Mouse (Mus musculus) hindbrain, embryonic 13.5 days (tissue): Measurements from ENCODE around the gene Cers6. TPM values are rescaled to one million over a fixed set of nuclear protein-coding genes. Genes with fewer than 3 reads are reported as not detected.

Experiments
- ATAC-seq: fragments of 200-750 bp; cut with Nextera tagmentation; 2 replicates; pipeline ENCODE4 v1.8.0; 2017; ENCODE audit warnings: moderate TSS enrichment; ENCODE audit not compliant: low FRiP score
- H3K27ac ChIP-seq: fragments of 300-500 bp; sonication (generic); 2 replicates; pipeline ENCODE4 v1.5.1; 2015; ENCODE audit warnings: inconsistent platforms, mild to moderate bottlenecking, moderate library complexity
- H3K27me3 ChIP-seq: fragments of 300-500 bp; sonication (generic); 2 replicates; pipeline ENCODE4 v1.6.1; 2015; ENCODE audit warnings: mild to moderate bottlenecking, inconsistent platforms
- H3K36me3 ChIP-seq: fragments of 300-500 bp; sonication (generic); 2 replicates; pipeline ENCODE4 v1.6.1; 2015; ENCODE audit warnings: mild to moderate bottlenecking, inconsistent platforms
- H3K4me1 ChIP-seq: fragments of 300-500 bp; sonication (generic); replicated peaks from 2 replicates; pipeline ENCODE4 v1.6.1; 2015; ENCODE audit warnings: inconsistent platforms
- H3K4me2 ChIP-seq: fragments of 300-500 bp; sonication (generic); 2 replicates; pipeline ENCODE4 v1.6.1; 2015; ENCODE audit warnings: inconsistent platforms, mild to moderate bottlenecking, moderate library complexity
- H3K4me3 ChIP-seq: fragments of 300-500 bp; sonication (generic); 2 replicates; pipeline ENCODE4 v1.5.1; 2015; ENCODE audit warnings: mild to moderate bottlenecking, inconsistent platforms
- H3K9ac ChIP-seq: fragments of 300-500 bp; sonication (generic); 2 replicates; pipeline ENCODE4 v1.6.1; 2015; ENCODE audit warnings: mild to moderate bottlenecking, inconsistent platforms
- H3K9me3 ChIP-seq: fragments of 300-500 bp; sonication (generic); 2 replicates; pipeline ENCODE4 v1.6.1; 2016; ENCODE audit warnings: inconsistent platforms
- WGBS: fragments of 180-500 bp; shearing (Covaris S2); methylation state at CpG from one replicate; pipeline ENCODE4 v1.1.7; 2015; 5-methylcytosine and 5-hydroxymethylcytosine counted together
- polyA plus RNA-seq: library from polyadenylated mRNA; unstranded; fragments of >200 nt; fragmentation: Nextera tagmentation; extraction: Ambion mirVana; gene quantifications from 2 replicates; pipeline ENCODE4 v1.2.1, GENCODE M21; 2015

Cers6 gene
- polyA plus RNA-seq, 1 experiment from 2014 or later = 64.5 TPM

DNA sequence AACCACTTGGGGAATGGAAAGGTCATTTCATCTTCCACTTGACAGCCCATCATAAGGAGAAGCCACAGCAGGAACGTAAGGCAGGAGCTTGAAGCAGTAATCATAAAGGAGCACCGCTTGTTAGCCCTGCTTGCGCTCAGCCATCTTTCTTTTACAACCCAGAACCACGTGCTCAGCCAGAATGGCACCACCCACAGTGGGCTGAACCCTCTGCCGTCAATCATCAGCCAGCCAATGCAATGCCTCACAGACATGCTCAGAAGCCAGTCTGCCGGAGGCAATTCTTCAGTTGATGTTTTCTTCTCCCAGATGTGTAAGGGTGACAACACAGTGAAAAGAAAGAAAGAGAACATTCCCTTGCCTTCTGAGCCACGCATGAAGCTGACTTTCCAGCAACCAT lies 267.1 kb downstream of the Cers6 start:
- Histone ChIP-seq H3K27ac (no peak overlapping the region), H3K27me3 (peaks cover 12% of the 10 kb centered on the region; the same call in 1 of the 2 replicates), H3K4me2 (no peak overlapping the region), H3K36me3 (no peaks in the 10 kb centered on the region), H3K9ac (no peak overlapping the region), H3K4me3 (no peak overlapping the region), H3K4me1 (peaks cover 17% of the 10 kb centered on the region), H3K9me3 (no peaks in the 10 kb centered on the region)
- WGBS = 69% methylated on average over 7 of the region's 7 CpGs
- peak; percentile 25; the same call in 1 of the 2 replicates for ATAC-seq

- Histone ChIP-seq H3K27me3 (peaks cover 6% of the 10 kb centered on the region; the same call in 1 of the 2 replicates), H3K4me2 (peak overlapping the region; percentile 6; the same call in 1 of the 2 replicates), H3K4me1 (peaks cover 17% of the 10 kb centered on the region), H3K9ac (no peak overlapping the region), H3K27ac (peak overlapping the region; percentile 40; the same call in 1 of the 2 replicates), H3K36me3 (no peaks in the 10 kb centered on the region), H3K9me3 (no peaks in the 10 kb centered on the region), H3K4me3 (no peak overlapping the region)
- ATAC-seq = peak; percentile 85
- 31% methylated on average over 10 of the region's 10 CpGs for WGBS
Observed at GRCm38 (mm10) chr2:69128921-69129395, 267.7 kb downstream of the Cers6 start.

DNA sequence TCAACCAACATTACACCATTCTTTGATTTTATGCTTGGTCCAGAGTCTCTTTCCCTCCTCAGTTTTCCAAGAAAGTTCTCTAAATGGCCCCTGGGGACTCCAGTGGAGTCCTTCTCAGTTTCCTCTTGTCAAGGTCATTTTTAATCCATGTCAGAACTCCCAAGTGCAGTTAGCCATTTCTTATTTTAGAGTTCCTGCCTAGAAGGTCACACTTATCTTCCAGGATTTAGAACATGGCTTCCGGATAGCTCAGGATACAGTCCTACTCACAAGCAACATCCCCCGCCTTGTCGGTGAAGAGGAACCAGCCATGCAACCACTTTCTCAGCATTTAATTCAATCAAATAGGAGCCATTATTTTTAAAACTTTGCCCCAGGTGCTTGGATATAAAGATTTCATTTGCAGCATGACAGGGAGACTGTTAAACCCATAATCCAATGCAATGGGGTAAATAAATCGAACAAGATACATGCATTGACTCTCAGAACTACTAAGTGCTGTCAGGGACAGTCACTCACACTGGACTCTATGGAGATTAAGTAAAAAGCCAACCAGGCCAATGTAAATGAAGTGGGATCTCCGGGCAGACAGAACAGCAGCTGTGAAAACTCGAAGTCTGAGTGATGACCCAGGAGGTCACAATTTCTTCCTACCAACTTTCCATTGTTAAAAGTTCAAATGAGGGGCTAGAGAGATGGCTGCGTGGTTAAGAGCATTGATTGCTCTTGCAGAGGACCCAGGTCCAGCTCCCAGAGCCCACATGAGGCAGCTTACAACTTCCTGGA lies 268.4 kb downstream of the Cers6 start:
- H3K27me3 ChIP-seq = 0 out of 2 replicates have a peak, but pooled peaks cover 2% of the 10 kb centered on the region
- WGBS = 62% methylated on average over 7 of the region's 7 CpGs
- peak overlapping the region; percentile 40; the same call in 1 of the 2 replicates for H3K27ac ChIP-seq
- no peak overlapping the region for H3K4me2 ChIP-seq
- ATAC-seq = no peak
- peaks cover 17% of the 10 kb centered on the region for H3K4me1 ChIP-seq
- H3K36me3 ChIP-seq = no peaks in the 10 kb centered on the region
- H3K4me3 ChIP-seq = no peak overlapping the region
- H3K9me3 ChIP-seq = no peaks in the 10 kb centered on the region
- no peak overlapping the region for H3K9ac ChIP-seq

- Histone ChIP-seq H3K27ac (no peak overlapping the region), H3K4me3 (no peak overlapping the region), H3K4me2 (no peak overlapping the region), H3K4me1 (peaks cover 14% of the 10 kb centered on the region), H3K27me3 (0 out of 2 replicates have a peak, but pooled peaks cover 2% of the 10 kb centered on the region), H3K36me3 (no peaks in the 10 kb centered on the region), H3K9ac (no peak overlapping the region), H3K9me3 (no peaks in the 10 kb centered on the region)
- 58% methylated on average over 3 of the region's 3 CpGs for WGBS
- no peak for ATAC-seq
Observed at GRCm38 (mm10) chr2:69132046-69132445, 270.8 kb downstream of the Cers6 start.

DNA sequence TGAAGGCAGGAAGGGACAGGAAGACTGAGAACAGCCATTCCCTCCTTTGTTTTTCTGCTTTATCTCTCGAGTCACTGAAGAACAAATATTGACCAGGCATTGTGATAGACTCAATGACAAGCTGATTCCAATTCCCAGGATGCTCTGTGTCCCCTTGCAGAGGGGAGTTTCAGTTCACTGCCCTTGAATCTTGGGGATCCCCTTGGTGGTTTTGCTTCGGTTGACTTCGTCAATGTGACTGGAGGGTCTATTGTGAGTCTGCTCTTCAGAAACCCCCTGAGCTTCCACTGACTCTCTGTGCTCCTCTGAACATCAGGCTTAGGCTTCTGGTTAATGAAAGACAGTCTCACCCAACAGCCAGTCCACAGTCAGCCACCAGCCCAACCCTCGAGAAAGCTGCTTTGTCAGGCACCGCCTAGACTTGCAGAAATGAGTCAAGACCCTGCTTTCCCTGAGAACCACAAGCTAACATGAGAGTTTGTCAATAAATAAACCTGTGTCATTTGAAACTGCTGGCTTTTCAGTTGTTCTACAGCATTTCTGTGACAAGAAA lies 271.3 kb downstream of the Cers6 start:
- H3K9me3 ChIP-seq = no peaks in the 10 kb centered on the region
- H3K36me3 ChIP-seq = no peaks in the 10 kb centered on the region
- H3K27ac ChIP-seq = no peak overlapping the region
- H3K27me3 ChIP-seq = 0 out of 2 replicates have a peak, but pooled peaks cover 2% of the 10 kb centered on the region
- WGBS = 28% methylated on average over 5 of the region's 5 CpGs
- H3K9ac ChIP-seq = no peak overlapping the region
- no peak for ATAC-seq
- no peak overlapping the region for H3K4me3 ChIP-seq
- H3K4me2 ChIP-seq = no peak overlapping the region
- H3K4me1 ChIP-seq = peaks cover 14% of the 10 kb centered on the region

DNA sequence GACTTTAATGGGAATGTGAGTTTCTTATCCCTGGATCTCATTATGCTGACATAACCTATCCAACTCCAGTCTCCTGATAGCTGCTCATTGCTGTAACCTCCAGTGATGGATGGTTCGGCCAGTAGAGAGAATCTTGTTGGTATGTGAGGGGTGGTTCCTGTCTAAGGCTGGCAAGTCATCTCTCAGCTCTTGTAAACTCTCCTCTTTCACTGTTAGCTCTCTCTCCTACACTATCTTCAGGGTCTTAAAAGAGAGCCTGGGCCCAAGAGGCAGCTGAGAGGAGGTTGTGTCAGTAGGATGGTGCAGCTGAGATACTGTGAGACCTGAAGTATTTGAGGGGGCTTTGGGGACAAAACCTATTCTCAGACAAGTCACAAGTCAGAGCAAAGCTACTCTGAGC lies 272.9 kb downstream of the Cers6 start:
- Histone ChIP-seq H3K4me1 (peaks cover 4% of the 10 kb centered on the region), H3K27ac (no peak overlapping the region), H3K9me3 (no peaks in the 10 kb centered on the region), H3K4me3 (no peak overlapping the region), H3K9ac (no peak overlapping the region), H3K36me3 (no peaks in the 10 kb centered on the region), H3K4me2 (no peak overlapping the region), H3K27me3 (0 out of 2 replicates have a peak, but pooled peaks cover 2% of the 10 kb centered on the region)
- WGBS = 87% methylated on average over 1 of the region's 1 CpGs
- ATAC-seq = no peak

- Histone ChIP-seq H3K4me2 (no peak overlapping the region), H3K9ac (no peak overlapping the region), H3K27me3 (0 out of 2 replicates have a peak, but pooled peaks cover 2% of the 10 kb centered on the region), H3K27ac (no peak overlapping the region), H3K4me3 (no peak overlapping the region), H3K4me1 (no peaks in the 10 kb centered on the region), H3K36me3 (no peaks in the 10 kb centered on the region), H3K9me3 (no peaks in the 10 kb centered on the region)
- 77% methylated on average over 9 of the region's 9 CpGs for WGBS
- no peak for ATAC-seq
Observed at GRCm38 (mm10) chr2:69134937-69135336, 273.7 kb downstream of the Cers6 start.

GRCm38 (mm10) chr2:69135661-69136576 lies 274.7 kb downstream of the Cers6 start, which contains the start of gene Nostrin:
TSS of gene Nostrin (plus strand) at chr2:69135800.
- no peak within 1 kb of the TSS for H3K4me2 ChIP-seq
- no peaks in the 10 kb centered on the region for H3K36me3 ChIP-seq
- no peak within 1 kb of the TSS for H3K9ac ChIP-seq
- no peak within 1 kb of the TSS for H3K27ac ChIP-seq
- H3K9me3 ChIP-seq = no peaks in the 10 kb centered on the region
- H3K4me1 ChIP-seq = no peaks in the 10 kb centered on the region
- 81% methylated on average over 15 of the region's 15 CpGs for WGBS
- 0 out of 2 replicates have a peak, but pooled peaks cover 2% of the 10 kb centered on the region for H3K27me3 ChIP-seq
- H3K4me3 ChIP-seq = no peak within 1 kb of the TSS
- ATAC-seq = no peak

DNA sequence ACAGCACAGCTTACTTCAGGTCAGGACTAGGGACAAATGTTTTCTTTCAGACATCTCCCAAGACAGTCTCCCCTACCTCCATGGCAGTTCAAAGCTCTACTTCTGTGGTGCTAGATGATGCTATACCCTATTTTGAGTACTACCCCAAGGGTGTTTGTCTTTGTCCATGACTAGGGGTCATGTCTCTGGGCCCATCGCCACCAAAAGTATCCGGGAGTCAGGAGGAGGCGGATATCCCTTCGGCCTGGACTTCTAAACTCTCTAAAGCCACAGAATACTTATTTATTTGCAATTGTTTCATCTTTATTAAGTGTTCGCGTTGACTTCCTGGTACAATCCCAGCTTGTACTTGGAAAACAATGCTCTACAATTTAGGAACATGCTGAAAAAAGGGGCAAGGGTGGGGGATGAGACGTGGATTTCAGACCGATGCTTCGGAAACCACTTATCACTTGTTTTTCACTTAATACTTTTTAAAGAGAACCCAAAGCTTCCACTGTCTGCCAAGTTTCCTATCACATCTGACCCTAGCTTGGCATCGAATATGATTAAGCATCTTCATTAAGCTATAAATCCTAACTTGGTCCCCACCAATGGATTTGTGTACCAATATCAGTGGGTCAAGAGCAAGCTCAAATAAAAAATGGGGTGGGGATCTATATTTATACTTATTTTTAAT lies 276.3 kb downstream of the Cers6 start:
- Histone ChIP-seq H3K4me3 (no peak overlapping the region), H3K27ac (no peak overlapping the region), H3K27me3 (0 out of 2 replicates have a peak, but pooled peaks cover 2% of the 10 kb centered on the region), H3K9me3 (no peaks in the 10 kb centered on the region), H3K36me3 (no peaks in the 10 kb centered on the region), H3K4me1 (no peaks in the 10 kb centered on the region), H3K4me2 (no peak overlapping the region), H3K9ac (no peak overlapping the region)
- no peak for ATAC-seq
- WGBS = 91% methylated on average over 10 of the region's 10 CpGs

DNA sequence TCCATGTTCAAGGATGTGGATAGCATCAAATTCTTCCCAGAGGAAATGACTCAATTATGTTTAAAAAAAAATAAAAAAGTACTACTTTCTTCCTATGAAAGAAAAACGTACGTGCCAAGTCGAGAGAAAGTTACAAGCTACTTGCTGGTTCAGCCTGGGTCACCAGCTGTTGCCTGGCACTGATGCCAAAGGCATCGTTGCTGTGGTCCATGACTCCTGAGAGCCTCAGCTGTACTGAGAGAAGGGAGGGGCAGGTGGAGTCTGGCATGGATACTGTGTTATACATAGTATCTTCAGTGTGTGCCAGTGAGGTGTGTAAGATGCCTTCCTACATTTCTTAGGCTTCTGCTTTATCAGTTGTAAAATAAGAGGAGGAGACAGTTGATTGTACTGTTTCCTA lies 277.5 kb downstream of the Cers6 start:
- no peak overlapping the region for H3K4me3 ChIP-seq
- H3K27ac ChIP-seq = no peak overlapping the region
- H3K9ac ChIP-seq = no peak overlapping the region
- no peaks in the 10 kb centered on the region for H3K9me3 ChIP-seq
- WGBS = 70% methylated on average over 4 of the region's 4 CpGs
- H3K4me1 ChIP-seq = no peaks in the 10 kb centered on the region
- no peak overlapping the region for H3K4me2 ChIP-seq
- no peaks in the 10 kb centered on the region for H3K36me3 ChIP-seq
- no peaks in the 10 kb centered on the region for H3K27me3 ChIP-seq
- ATAC-seq = no peak

- Histone ChIP-seq H3K4me2 (no peak overlapping the region), H3K27ac (no peak overlapping the region), H3K9ac (no peak overlapping the region), H3K9me3 (no peaks in the 10 kb centered on the region), H3K27me3 (no peaks in the 10 kb centered on the region), H3K36me3 (no peaks in the 10 kb centered on the region), H3K4me1 (no peaks in the 10 kb centered on the region), H3K4me3 (no peak overlapping the region)
- no peak for ATAC-seq
- WGBS = 71% methylated on average over 2 of the region's 2 CpGs
Observed at GRCm38 (mm10) chr2:69140215-69140614, 279.0 kb downstream of the Cers6 start.
